Mouse (Mus musculus) lung, postnatal 36 days (tissue): ENCODE results near the gene Psmd1.
A peak's percentile ranks its signal among the peaks of the same experiment; 100 is the strongest.
"Not testable (repeated sequence)": the region's sequence is repeated elsewhere in the genome, so short reads cannot be mapped to it uniquely, and the experiment has no call there.

ENCODE experiments used
- DNase-seq: peaks from one replicate; pipeline ENCODE4 v3.0.0; 2022; ENCODE audit warnings: mixed read lengths

Gene Psmd1

GRCm38 (mm10) chr1:86064271-86064991 lies at the start of gene Psmd1:
Gene Psmd1 (plus strand): TSS chr1:86064387.
- DNase-seq: peak; percentile 94

GRCm38 (mm10) chr1:86015758-86016157 lies 48.4 kb upstream of the Psmd1 start:
- DNase-seq: not testable (repeated sequence)

GRCm38 (mm10) chr1:86016516-86016915 lies 47.7 kb upstream of the Psmd1 start, which contains the start of gene Spata3:
Gene Spata3 (plus strand): TSS chr1:86016816.
- no peak for DNase-seq

- peak; percentile 16 for DNase-seq
These were observed 45.7 kb upstream of the Psmd1 start for GRCm38 (mm10) chr1:86018235-86019055.

GRCm38 (mm10) chr1:86021365-86021989 lies 42.7 kb upstream of the Psmd1 start:
- peak; percentile 17 for DNase-seq

- no peak for DNase-seq
These were observed 31.8 kb upstream of the Psmd1 start for GRCm38 (mm10) chr1:86032273-86032987.

- peak; percentile 71 for DNase-seq
These were observed 25.8 kb upstream of the Psmd1 start for GRCm38 (mm10) chr1:86038191-86038951.

GRCm38 (mm10) chr1:86040131-86040530 lies 24.1 kb upstream of the Psmd1 start:
- no peak for DNase-seq

- DNase-seq: no peak
These were observed 23.4 kb upstream of the Psmd1 start for GRCm38 (mm10) chr1:86040817-86041216.

GRCm38 (mm10) chr1:86045056-86045455 lies 19.1 kb upstream of the Psmd1 start:
- no peak for DNase-seq

- DNase-seq: peak; percentile 26
These were observed 18.1 kb upstream of the Psmd1 start, which contains the start of gene 2810459M11Rik for GRCm38 (mm10) chr1:86045848-86046805. Gene 2810459M11Rik (plus strand): TSS chr1:86045863.

- DNase-seq: no peak
These were observed 17.2 kb upstream of the Psmd1 start for GRCm38 (mm10) chr1:86046833-86047563.

GRCm38 (mm10) chr1:86048231-86048630 lies 16.0 kb upstream of the Psmd1 start:
- no peak for DNase-seq

GRCm38 (mm10) chr1:86048744-86049143 lies 15.4 kb upstream of the Psmd1 start:
- DNase-seq: no peak

- DNase-seq: no peak
These were observed 10.8 kb upstream of the Psmd1 start for GRCm38 (mm10) chr1:86053198-86053921.

GRCm38 (mm10) chr1:86054943-86055342 lies 9.2 kb upstream of the Psmd1 start:
- DNase-seq: no peak

GRCm38 (mm10) chr1:86056284-86056683 lies 7.9 kb upstream of the Psmd1 start:
- no peak for DNase-seq

- DNase-seq: peak; percentile 98
These were observed 5.1 kb upstream of the Psmd1 start for GRCm38 (mm10) chr1:86058856-86059769.
